Mouse (Mus musculus): ENCODE results near the gene Tyw3. TPM values are rescaled to one million over a fixed set of nuclear protein-coding genes. Genes with fewer than 3 reads are reported as not detected.

Gene Tyw3
- polyA plus RNA-seq, 1 experiment from 2014 or later = 17.1 TPM

Other genes starting within 250 kb of the Tyw3 start
- gene Cryz, start 393 bp downstream of the Tyw3 start, polyA plus RNA-seq (2016; fragmentation: Nextera tagmentation; extraction: Ambion mirVana) = 15.1 and 17.4 TPM in 2 replicates
- gene Erich3, start 66.8 kb upstream of the Tyw3 start, polyA plus RNA-seq (2016; fragmentation: Nextera tagmentation; extraction: Ambion mirVana) = 0.77 and 1.7 TPM in 2 replicates

All from midbrain, embryonic 12.5 days (tissue).